Comparison of ENCODE assay signal across 15 mouse cellular contexts in genomic region chr8:88578413-88579175, GRCm38 (mm10). TPM values are rescaled to one million over a fixed set of nuclear protein-coding genes. Genes with fewer than 3 reads are reported as not detected.
A peak's percentile ranks its signal among the peaks of the same experiment; 100 is the strongest.
DNase-seq lines count a peak whose midpoint lies in the region; ATAC-seq and TF ChIP-seq lines count a peak whose summit lies in the region.
"Had no signal": no experiment of that assay in that cellular context is flagged by ENCODE, and none has a peak within 500 bp of the region (broad histone marks: within the 10 kb centered on the region; RNA-seq: fewer than 3 reads in every experiment).

No protein-coding gene starts in this region.

- peak; percentile 59 for ATAC-seq in kidney, embryonic 14.5 days (ENCODE audit: low FRiP score, low TSS enrichment)
- 0 out of 2 replicates have a peak, but pooled peaks have one; percentile 26 for ATAC-seq in forebrain, embryonic 16.5 days
- ATAC-seq in frontal cortex, adult (ENCODE audit: low TSS enrichment) = no peak
- ATAC-seq: Patski had no signal

- H3K4me2 ChIP-seq in kidney, embryonic 14.5 days (replicated peaks; ENCODE audit: low read depth, low read length) = no peak overlapping the region
- H3K4me2 ChIP-seq in forebrain, embryonic 16.5 days (ENCODE audit: low read length) = no peak overlapping the region
- H3K4me2 ChIP-seq: heart, embryonic 11.5 days; liver, embryonic 11.5 days had no signal

- H3K9me3 ChIP-seq in kidney, embryonic 14.5 days (ENCODE audit: control insufficient read depth, low read length) = no peaks in the 10 kb centered on the region
- no peaks in the 10 kb centered on the region for H3K9me3 ChIP-seq in forebrain, embryonic 16.5 days (ENCODE audit: control insufficient read depth, low read length)
- H3K9me3 ChIP-seq in midbrain, embryonic 10.5 days (replicated peaks) = no peaks in the 10 kb centered on the region
- H3K9me3 ChIP-seq: megakaryocyte, embryonic 14.5 days had no signal

- H3K4me1 ChIP-seq in kidney, embryonic 14.5 days (ENCODE audit: control insufficient read depth, insufficient read depth, low read length) = peaks cover 49% of the 10 kb centered on the region
- H3K4me1 ChIP-seq in forebrain, embryonic 16.5 days (replicated peaks; ENCODE audit: control insufficient read depth, insufficient read depth, low read length) = peaks cover 54% of the 10 kb centered on the region
- H3K4me1 ChIP-seq in midbrain, embryonic 10.5 days = peaks cover 64% of the 10 kb centered on the region
- H3K4me1 ChIP-seq in thymus, adult 2 months (replicated peaks; ENCODE audit: control insufficient read depth, insufficient read depth, low read length) = no peaks in the 10 kb centered on the region

- H3K27ac ChIP-seq in kidney, embryonic 14.5 days (ENCODE audit: low read depth, low read length) = peak overlapping the region; percentile 43; the same call in 1 of the 2 replicates
- H3K27ac ChIP-seq in forebrain, embryonic 16.5 days (ENCODE audit: low read length) = peak overlapping the region; percentile 75; the same call in 1 of the 2 replicates
- peak overlapping the region; percentile 59 for H3K27ac ChIP-seq in midbrain, embryonic 10.5 days (replicated peaks)
- no peak overlapping the region for H3K27ac ChIP-seq in thymus, adult 2 months (ENCODE audit: control insufficient read depth, insufficient read depth, low read length)

- no peak for DNase-seq in kidney, postnatal 14 days
- DNase-seq in brain, embryonic 14.5 days (ENCODE audit: low read depth) = peak; percentile 72
- DNase-seq in midbrain, embryonic 10.5 days (ENCODE audit: low spot score) = no peak
- no peak for DNase-seq in thymus, adult 2 months
- no peak for DNase-seq in frontal cortex, postnatal 10 days (ENCODE audit: low spot score in 2 of 2)
- DNase-seq: adrenal gland, adult 8-10 months; spleen, adult 18-20 months; thymus, postnatal 25 days had no signal

- H3K36me3 ChIP-seq in kidney, embryonic 14.5 days (ENCODE audit: control insufficient read depth, insufficient read depth, low read length) = peaks cover 5% of the 10 kb centered on the region; the same call in 1 of the 2 replicates
- H3K36me3 ChIP-seq in forebrain, embryonic 16.5 days (ENCODE audit: control insufficient read depth, insufficient read depth) = no peaks in the 10 kb centered on the region
- peaks cover 79% of the 10 kb centered on the region for H3K36me3 ChIP-seq in midbrain, embryonic 10.5 days
- H3K36me3 ChIP-seq in thymus, adult 2 months (ENCODE audit: control insufficient read depth, insufficient read depth, low read length) = no peaks in the 10 kb centered on the region

- no peak overlapping the region for H3K9ac ChIP-seq in kidney, embryonic 14.5 days (ENCODE audit: low read depth, low read length)
- H3K9ac ChIP-seq in forebrain, embryonic 16.5 days (replicated peaks; ENCODE audit: low read depth, low read length) = no peak overlapping the region

- TF ChIP-seq POLR2A in brain, embryonic 14.5 days (IDR thresholded peaks at IDR 0.05; ENCODE audit: borderline replicate concordance, extremely low read depth, insufficient read depth, insufficient read length, poor library complexity, severe bottlenecking) = no peak
- no peak for TF ChIP-seq POLR2A in thymus, adult 2 months (IDR thresholded peaks at IDR 0.05; ENCODE audit: control insufficient read depth, extremely low read depth, insufficient read depth, low read length, poor library complexity)

- H3K4me3 ChIP-seq in kidney, embryonic 14.5 days (ENCODE audit: low read length) = no peak overlapping the region
- no peak overlapping the region for H3K4me3 ChIP-seq in forebrain, embryonic 16.5 days (replicated peaks; ENCODE audit: low read length)
- no peak overlapping the region for H3K4me3 ChIP-seq in midbrain, embryonic 10.5 days
- H3K4me3 ChIP-seq in thymus, adult 2 months (ENCODE audit: control insufficient read depth, insufficient read depth, low read length) = no peak overlapping the region
- H3K4me3 ChIP-seq: megakaryocyte, embryonic 14.5 days had no signal

- TF ChIP-seq CTCF in brain, embryonic 14.5 days (IDR thresholded peaks at IDR 0.05; ENCODE audit: borderline replicate concordance, extremely low read depth, insufficient read depth, insufficient read length) = no peak
- TF ChIP-seq CTCF in thymus, adult 2 months (IDR thresholded peaks at IDR 0.05; ENCODE audit: borderline replicate concordance, control insufficient read depth, extremely low read depth, insufficient read depth, low read length, poor library complexity) = no peak

- no peaks in the 10 kb centered on the region for H3K27me3 ChIP-seq in kidney, embryonic 14.5 days (ENCODE audit: control insufficient read depth, insufficient read depth, low read length)
- H3K27me3 ChIP-seq in forebrain, embryonic 16.5 days (replicated peaks; ENCODE audit: control insufficient read depth, insufficient read depth, low read length) = no peaks in the 10 kb centered on the region
- H3K27me3 ChIP-seq in midbrain, embryonic 10.5 days (ENCODE audit: low read depth, poor library complexity, severe bottlenecking) = no peaks in the 10 kb centered on the region
- no peaks in the 10 kb centered on the region for H3K27me3 ChIP-seq in thymus, adult 2 months (ENCODE audit: control insufficient read depth, insufficient read depth, low read length)
- H3K27me3 ChIP-seq: Patski had no signal

- 69% methylated on average over 14 of the region's 14 CpGs for WGBS in kidney, embryonic 14.5 days
- 54% methylated on average over 14 of the region's 14 CpGs for WGBS in forebrain, embryonic 16.5 days
- WGBS in midbrain, embryonic 10.5 days = 74% methylated on average over 14 of the region's 14 CpGs
- 93% methylated on average over 14 of the region's 14 CpGs for WGBS in thymus, adult 2 months

RNA-seq across cellular contexts. Expression of gene Snx20, which starts 57.3 kb away (rescaled TPM):
- 2.2 and 2.3 TPM in 2 replicates for polyA plus RNA-seq in kidney, embryonic 14.5 days (2014; fragmentation: Nextera tagmentation; extraction: Ambion mirVana)
- polyA plus RNA-seq in brain, embryonic 14.5 days (2012; rRNA removed) = 0.78 and 0.92 TPM in 2 replicates
- 1.0 and 1.1 TPM in 2 replicates for polyA plus RNA-seq in forebrain, embryonic 16.5 days (2015; fragmentation: Nextera tagmentation; extraction: Ambion mirVana)
- 1.2 and 1.3 TPM in 2 replicates for polyA plus RNA-seq in midbrain, embryonic 10.5 days (2016; fragmentation: Nextera tagmentation; extraction: Ambion mirVana)
- polyA plus RNA-seq in thymus, adult 2 months (2012; rRNA removed) = 52.3 and 69.5 TPM in 2 replicates

RNA-seq across cellular contexts. Expression of gene Nkd1, which starts 57.4 kb away (rescaled TPM):
- polyA plus RNA-seq in kidney, embryonic 14.5 days (2014; fragmentation: Nextera tagmentation; extraction: Ambion mirVana) = 52.4 and 60.9 TPM in 2 replicates
- 49.1 and 68.5 TPM in 2 replicates for polyA plus RNA-seq in brain, embryonic 14.5 days (2012; rRNA removed)
- polyA plus RNA-seq in forebrain, embryonic 16.5 days (2015; fragmentation: Nextera tagmentation; extraction: Ambion mirVana) = 28.3 and 28.5 TPM in 2 replicates
- 72.3 and 80.1 TPM in 2 replicates for polyA plus RNA-seq in midbrain, embryonic 10.5 days (2016; fragmentation: Nextera tagmentation; extraction: Ambion mirVana)
- 3.0 and 3.4 TPM in 2 replicates for polyA plus RNA-seq in thymus, adult 2 months (2012; rRNA removed)

Comparison
In these comparisons a context has a peak if more than half of its experiments do, and no peak if none do; other contexts are left out.
1. RNA of gene Snx20, which starts 57.3 kb away (polyA plus RNA-seq): 52.3 to 69.5 TPM in thymus, adult 2 months; 2.2 to 2.3 TPM in kidney, embryonic 14.5 days, 1.2 to 1.3 TPM in midbrain, embryonic 10.5 days, 1.0 to 1.1 TPM in forebrain, embryonic 16.5 days and 0.78 to 0.92 TPM in brain, embryonic 14.5 days; every median in the first group is over 10 times any median in the second.